In the genomic region with DNA sequence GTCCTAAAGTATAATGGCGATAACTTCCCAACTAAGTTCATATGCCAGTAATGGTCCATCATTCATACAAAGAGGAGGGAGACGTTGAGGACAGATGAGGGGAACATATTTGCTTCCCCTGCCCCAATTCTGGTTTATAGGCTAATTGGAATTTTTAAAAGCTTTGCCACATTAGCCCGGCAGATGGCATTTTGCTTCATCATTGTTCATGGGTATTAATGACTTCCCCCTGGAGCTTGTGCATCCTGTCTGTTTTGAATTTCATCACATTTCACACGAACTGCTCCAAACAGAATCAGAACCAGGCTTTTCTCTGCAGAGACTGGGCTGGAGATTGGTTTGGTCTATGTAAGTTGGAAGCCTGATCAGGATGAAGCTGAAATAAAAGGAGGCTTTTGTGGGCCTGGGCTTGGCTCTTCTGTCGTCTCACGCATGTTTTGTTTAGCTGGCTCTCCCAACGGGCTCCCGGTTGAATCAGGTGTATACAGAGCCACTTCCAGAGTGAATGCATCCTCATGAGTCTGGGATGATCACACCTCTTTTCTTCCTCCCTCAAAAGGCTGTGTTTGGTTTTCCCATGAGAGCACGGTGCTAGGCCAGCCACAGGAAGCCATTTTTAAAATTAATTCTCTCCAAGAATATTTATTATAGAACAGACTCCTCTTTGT, we compare ENCODE assay signal across 18 mouse cellular contexts. TPM values are rescaled to one million over a fixed set of nuclear protein-coding genes. Genes with fewer than 3 reads are reported as not detected.
A peak's percentile ranks its signal among the peaks of the same experiment; 100 is the strongest.
DNase-seq lines count a peak whose midpoint lies in the region; ATAC-seq and TF ChIP-seq lines count a peak whose summit lies in the region.
"Had no signal": no experiment of that assay in that cellular context is flagged by ENCODE, and none has a peak within 500 bp of the region (broad histone marks: within the 10 kb centered on the region; RNA-seq: fewer than 3 reads in every experiment).

No protein-coding gene starts in this region.

- TF ChIP-seq POLR2A in brain, embryonic 14.5 days (IDR thresholded peaks at IDR 0.05; ENCODE audit: borderline replicate concordance, extremely low read depth, insufficient read depth, insufficient read length, poor library complexity, severe bottlenecking): no peak

- peak; percentile 74 for DNase-seq in brain, embryonic 14.5 days (ENCODE audit: low read depth)
- peak; percentile 19 to 51 for DNase-seq in layer of hippocampus, adult 2 months (ENCODE audit: low spot score in 2 of 2)
- no peak for DNase-seq in frontal cortex, adult 2 months (ENCODE audit: extremely low spot score in 1 of 2, low spot score in 1 of 2)
- no peak for DNase-seq in spleen, postnatal 10 days (ENCODE audit: low spot score in 2 of 2)
- DNase-seq in embryo, embryonic 11 days: no peak
- DNase-seq: adrenal gland, adult 8-10 months; B cell, adult 2 months; heart, adult 18-20 months; liver; right cerebral cortex, adult 18-20 months; spleen, adult 18-20 months had no signal

- no peak overlapping the region for H3K4me2 ChIP-seq in hindbrain, embryonic 13.5 days
- H3K4me2 ChIP-seq in hindbrain, embryonic 12.5 days (replicated peaks): no peak overlapping the region
- no peak overlapping the region for H3K4me2 ChIP-seq in midbrain, embryonic 16.5 days (ENCODE audit: low read length)
- H3K4me2 ChIP-seq: lung, embryonic 15.5 days had no signal

- TF ChIP-seq CTCF in brain, embryonic 14.5 days (IDR thresholded peaks at IDR 0.05; ENCODE audit: borderline replicate concordance, extremely low read depth, insufficient read depth, insufficient read length): peak; percentile 16; the same call in 1 of the 2 replicates
- TF ChIP-seq CTCF in layer of hippocampus, adult 2 months (conservative IDR thresholded peaks at IDR 0.05): peak; percentile 61

- no peaks in the 10 kb centered on the region for H3K9me3 ChIP-seq in hindbrain, embryonic 13.5 days
- H3K9me3 ChIP-seq in hindbrain, embryonic 12.5 days (replicated peaks): no peaks in the 10 kb centered on the region
- H3K9me3 ChIP-seq in midbrain, embryonic 16.5 days (replicated peaks; ENCODE audit: control insufficient read depth, low read length, poor library complexity, severe bottlenecking): no peaks in the 10 kb centered on the region
- H3K9me3 ChIP-seq: lung, embryonic 15.5 days had no signal

- H3K27ac ChIP-seq in hindbrain, embryonic 13.5 days: peak overlapping the region; percentile 52
- H3K27ac ChIP-seq in hindbrain, embryonic 12.5 days: no peak overlapping the region
- peak overlapping the region; percentile 55 for H3K27ac ChIP-seq in layer of hippocampus, adult 2 months
- H3K27ac ChIP-seq in midbrain, embryonic 16.5 days (ENCODE audit: low read length): no peak overlapping the region
- H3K27ac ChIP-seq: kidney, postnatal 0 days; lung, embryonic 15.5 days had no signal

- H3K4me1 ChIP-seq in hindbrain, embryonic 13.5 days (replicated peaks): peaks cover 18% of the 10 kb centered on the region; the same call in 1 of the 2 replicates
- H3K4me1 ChIP-seq in hindbrain, embryonic 12.5 days: no peaks in the 10 kb centered on the region
- peaks cover 2% of the 10 kb centered on the region; the same call in 1 of the 2 replicates for H3K4me1 ChIP-seq in midbrain, embryonic 16.5 days (ENCODE audit: control insufficient read depth, insufficient read depth, low read length)
- H3K4me1 ChIP-seq: lung, embryonic 15.5 days had no signal

- ATAC-seq in hindbrain, embryonic 13.5 days (ENCODE audit: low FRiP score): no peak
- ATAC-seq in hindbrain, embryonic 12.5 days (ENCODE audit: low FRiP score): no peak
- ATAC-seq in midbrain, embryonic 16.5 days: peak; percentile 56; the same call in 1 of the 2 replicates
- ATAC-seq: intestine, embryonic 16.5 days had no signal

- H3K27me3 ChIP-seq in hindbrain, embryonic 13.5 days: no peaks in the 10 kb centered on the region
- no peaks in the 10 kb centered on the region for H3K27me3 ChIP-seq in hindbrain, embryonic 12.5 days
- H3K27me3 ChIP-seq in midbrain, embryonic 16.5 days (ENCODE audit: control insufficient read depth, insufficient read depth, low read depth, low read length): no peaks in the 10 kb centered on the region
- H3K27me3 ChIP-seq: lung, embryonic 15.5 days had no signal

- WGBS in hindbrain, embryonic 13.5 days: 59% methylated on average over 9 of the region's 9 CpGs
- WGBS in hindbrain, embryonic 12.5 days: 67% methylated on average over 9 of the region's 9 CpGs
- 56% methylated on average over 9 of the region's 9 CpGs for WGBS in midbrain, embryonic 16.5 days

- no peak overlapping the region for H3K9ac ChIP-seq in hindbrain, embryonic 13.5 days
- no peak overlapping the region for H3K9ac ChIP-seq in hindbrain, embryonic 12.5 days
- no peak overlapping the region for H3K9ac ChIP-seq in midbrain, embryonic 16.5 days (ENCODE audit: low read depth, low read length)
- H3K9ac ChIP-seq: lung, embryonic 15.5 days had no signal

- no peak overlapping the region for H3K4me3 ChIP-seq in hindbrain, embryonic 13.5 days
- H3K4me3 ChIP-seq in hindbrain, embryonic 12.5 days: no peak overlapping the region
- no peak overlapping the region for H3K4me3 ChIP-seq in layer of hippocampus, adult 2 months
- H3K4me3 ChIP-seq in midbrain, embryonic 16.5 days (ENCODE audit: low read depth, low read length): no peak overlapping the region
- H3K4me3 ChIP-seq: lung, embryonic 15.5 days had no signal

- H3K36me3 ChIP-seq in hindbrain, embryonic 13.5 days: no peaks in the 10 kb centered on the region
- no peaks in the 10 kb centered on the region; the same call in 1 of the 2 replicates for H3K36me3 ChIP-seq in hindbrain, embryonic 12.5 days
- H3K36me3 ChIP-seq in midbrain, embryonic 16.5 days (ENCODE audit: control insufficient read depth, insufficient read depth, low read length): no peaks in the 10 kb centered on the region

RNA-seq across cellular contexts. Expression of gene Pdgfra, which starts 47.7 kb away (rescaled TPM):
- 11.3 and 12.4 TPM in 2 replicates for polyA plus RNA-seq in hindbrain, embryonic 13.5 days (2015; fragmentation: Nextera tagmentation; extraction: Ambion mirVana)
- 50.1 and 60.1 TPM in 2 replicates for polyA plus RNA-seq in hindbrain, embryonic 12.5 days (2016; fragmentation: Nextera tagmentation; extraction: Ambion mirVana)
- 7.2 and 16.3 TPM in 2 replicates for polyA plus RNA-seq in brain, embryonic 14.5 days (2012; rRNA removed)
- total RNA-seq in layer of hippocampus, adult 2 months (2021): 10 to 100 TPM; 40.4 to 40.5 TPM
- 12.7 and 15.2 TPM in 2 replicates for polyA plus RNA-seq in midbrain, embryonic 16.5 days (2015; fragmentation: Nextera tagmentation; extraction: Ambion mirVana)
- 19.2 and 24.3 TPM in 2 replicates for polyA plus RNA-seq in frontal cortex, adult 2 months (2012; rRNA removed)
- total RNA-seq: megakaryocyte-erythroid progenitor cell, adult 5-6 weeks had no signal

Comparison
In these comparisons a context has a peak if more than half of its experiments do, and no peak if none do; other contexts are left out.
1. H3K27ac ChIP-seq: peak in hindbrain, embryonic 13.5 days (single experiment) and layer of hippocampus, adult 2 months (single experiment); none in hindbrain, embryonic 12.5 days (single experiment) and midbrain, embryonic 16.5 days (single experiment).
2. DNase-seq: peak in brain, embryonic 14.5 days (single experiment) and layer of hippocampus, adult 2 months (2 of 2); none in frontal cortex, adult 2 months (0 of 2), spleen, postnatal 10 days (0 of 2) and embryo, embryonic 11 days (single experiment).